Mouse (Mus musculus) heart, adult 8-10 months (tissue): ENCODE data around the gene 2310034G01Rik. TPM values are rescaled to one million over a fixed set of nuclear protein-coding genes. Genes with fewer than 3 reads are reported as not detected.

ENCODE experiments used
- DNase-seq: peaks from one replicate; pipeline ENCODE4 v3.0.0; 2022; ENCODE audit warnings: low spot score
- microRNA-seq: library from miRNA; unstranded; fragments of <30 nt; microRNA quantifications from one replicate; pipeline ENCODE4 v1.2.0, GENCODE M21; 2022
- total RNA-seq, 4 experiments: library from RNA; stranded (reverse); gene quantifications; 2 replicates each; pipeline ENCODE4 v1.2.4; 2022

Gene 2310034G01Rik
- total RNA-seq, 4 experiments from 2014 or later: 0.44 to 0.66 (median 0.48) TPM

- DNase-seq: no peak
Measured at GRCm38 (mm10) chr19:46300294-46301045, 49.6 kb downstream of the 2310034G01Rik start.

Small RNA genes lying within 50 kb of the gene (microRNA-seq; reads per million reads assigned to microRNA genes)
- gene Mir146b: not detected

Other genes starting within 250 kb of the 2310034G01Rik start
- gene Elovl3, start 218.4 kb downstream of the 2310034G01Rik start, total RNA-seq: under 1 TPM in 1 of 4 experiments, not detected in 3; 0.19 TPM
- 1 to 10 TPM in 2 of 4 experiments, under 1 TPM in 2; 0.34 to 1.7 (median 1.1) TPM for gene Pitx3, start 202.0 kb downstream of the 2310034G01Rik start, total RNA-seq
- gene Gbf1, start 197.8 kb downstream of the 2310034G01Rik start, total RNA-seq: 10 to 100 TPM; 37.7 to 45.6 (median 41.9) TPM
- gene Nfkb2, start 46.0 kb downstream of the 2310034G01Rik start, total RNA-seq: 10 to 100 TPM; 17.9 to 22.3 (median 20.1) TPM
- under 1 TPM; 0.35 to 0.86 (median 0.53) TPM for gene Psd, start 23.1 kb downstream of the 2310034G01Rik start, total RNA-seq
- 1 to 10 TPM; 4.0 to 6.4 (median 5.6) TPM for gene Fbxl15, start 22.1 kb downstream of the 2310034G01Rik start, total RNA-seq
- gene Cuedc2, start 11.6 kb downstream of the 2310034G01Rik start, total RNA-seq: 10 to 100 TPM; 76.5 to 91.0 (median 83.5) TPM
- gene Mfsd13a, start 9.2 kb downstream of the 2310034G01Rik start, total RNA-seq: 1 to 10 TPM; 3.7 to 4.5 (median 3.8) TPM
- gene Actr1a, start 45.4 kb upstream of the 2310034G01Rik start, total RNA-seq: 10 to 100 TPM; 86.7 to 93.0 (median 89.0) TPM
- 10 to 100 TPM; 11.7 to 13.0 (median 12.1) TPM for gene Sufu, start 46.6 kb upstream of the 2310034G01Rik start, total RNA-seq
- gene Trim8, start 151.4 kb upstream of the 2310034G01Rik start, total RNA-seq: 10 to 100 TPM; 31.5 to 38.8 (median 37.6) TPM
- gene Arl3, start 222.9 kb upstream of the 2310034G01Rik start, total RNA-seq: 10 to 100 TPM; 31.3 to 56.0 (median 43.5) TPM
- gene Sfxn2, start 223.1 kb upstream of the 2310034G01Rik start, total RNA-seq: 1 to 10 TPM; 2.2 to 4.9 (median 2.7) TPM
- 10 to 100 TPM; 46.6 to 60.7 (median 56.0) TPM for gene Wbp1l, start 248.8 kb upstream of the 2310034G01Rik start, total RNA-seq